Mouse (Mus musculus) limb, embryonic 10.5 days (tissue): ENCODE measurements around the gene Cmtm6. TPM values are rescaled to one million over a fixed set of nuclear protein-coding genes. Genes with fewer than 3 reads are reported as not detected.
A peak's percentile ranks its signal among the peaks of the same experiment; 100 is the strongest.
"Not testable (repeated sequence)": the region's sequence is repeated elsewhere in the genome, so short reads cannot be mapped to it uniquely, and the experiment has no call there.

Source experiments
- DNase-seq: peaks from one replicate; pipeline ENCODE4 v3.0.0-alpha.2; 2017; ENCODE audit warnings: low spot score
- H3K27ac ChIP-seq: fragments of 300-500 bp; sonication (generic); 2 replicates; pipeline ENCODE4 v1.5.1; 2016; ENCODE audit warnings: mild to moderate bottlenecking
- H3K27me3 ChIP-seq: fragments of 300-500 bp; sonication (generic); 2 replicates; pipeline ENCODE4 v1.6.1; 2016; ENCODE audit warnings: low read depth, mild to moderate bottlenecking; ENCODE audit not compliant: poor library complexity, severe bottlenecking
- H3K36me3 ChIP-seq: fragments of 300-500 bp; sonication (generic); 2 replicates; pipeline ENCODE4 v1.6.1; 2016; ENCODE audit warnings: mild to moderate bottlenecking, moderate library complexity
- H3K4me1 ChIP-seq: fragments of 300-500 bp; sonication (generic); 2 replicates; pipeline ENCODE4 v1.6.1; 2016
- H3K4me3 ChIP-seq: fragments of 300-500 bp; sonication (generic); 2 replicates; pipeline ENCODE4 v1.5.1; 2016; ENCODE audit warnings: mild to moderate bottlenecking, moderate library complexity
- H3K9me3 ChIP-seq: fragments of 300-500 bp; sonication (generic); replicated peaks from 2 replicates; pipeline ENCODE4 v1.6.1; 2016; ENCODE audit warnings: mild to moderate bottlenecking
- WGBS: fragments of 180-500 bp; shearing (Covaris S2); methylation state at CpG from one replicate; pipeline ENCODE4 v1.1.7; 2016; 5-methylcytosine and 5-hydroxymethylcytosine counted together
- polyA plus RNA-seq: library from polyadenylated mRNA; unstranded; fragments of >200 nt; fragmentation: Nextera tagmentation; extraction: Ambion mirVana; gene quantifications from 2 replicates; pipeline ENCODE4 v1.2.1, GENCODE M21; 2016

The Cmtm6 gene
- polyA plus RNA-seq = 28.9 and 29.4 TPM in 2 replicates

- WGBS = under 1% methylated on average over 53 of the region's 53 CpGs
- no peaks in the 10 kb centered on the region for H3K36me3 ChIP-seq
- peak; percentile 99 for DNase-seq
- H3K4me3 ChIP-seq = peak within 1 kb of the TSS; percentile 87
- peaks cover 15% of the 10 kb centered on the region for H3K4me1 ChIP-seq
- H3K9me3 ChIP-seq = no peaks in the 10 kb centered on the region
- H3K27me3 ChIP-seq = no peaks in the 10 kb centered on the region
- peak within 1 kb of the TSS; percentile 90 for H3K27ac ChIP-seq
These were observed at the start of gene Cmtm6 for GRCm38 (mm10) chr9:114731011-114731755. Gene Cmtm6, plus strand, starts transcription at chr9:114731116.

GRCm38 (mm10) chr9:114682193-114682592 lies 48.7 kb upstream of the Cmtm6 start:
- Histone ChIP-seq H3K27ac (no peak overlapping the region), H3K4me3 (no peak overlapping the region), H3K27me3 (no peaks in the 10 kb centered on the region), H3K9me3 (no peaks in the 10 kb centered on the region), H3K4me1 (no peaks in the 10 kb centered on the region), H3K36me3 (no peaks in the 10 kb centered on the region)
- WGBS = 81% methylated on average over 4 of the region's 4 CpGs
- no peak for DNase-seq

GRCm38 (mm10) chr9:114686245-114686644 lies 44.7 kb upstream of the Cmtm6 start:
- Histone ChIP-seq H3K4me3 (no peak overlapping the region), H3K9me3 (no peaks in the 10 kb centered on the region), H3K27ac (no peak overlapping the region), H3K27me3 (no peaks in the 10 kb centered on the region), H3K36me3 (peaks cover 6% of the 10 kb centered on the region), H3K4me1 (peaks cover 22% of the 10 kb centered on the region)
- 92% methylated on average over 7 of the region's 7 CpGs for WGBS
- DNase-seq = no peak

GRCm38 (mm10) chr9:114687639-114688038 lies 43.3 kb upstream of the Cmtm6 start:
- H3K4me3 ChIP-seq = peak overlapping the region; percentile 99
- H3K27ac ChIP-seq = 0 out of 2 replicates have a peak overlapping the region, but pooled peaks have one; percentile 95
- H3K4me1 ChIP-seq = peaks cover 22% of the 10 kb centered on the region
- 84% methylated on average over 13 of the region's 13 CpGs for WGBS
- no peaks in the 10 kb centered on the region for H3K27me3 ChIP-seq
- DNase-seq = no peak
- no peaks in the 10 kb centered on the region for H3K9me3 ChIP-seq
- H3K36me3 ChIP-seq = peaks cover 18% of the 10 kb centered on the region

- peak; percentile 99 for DNase-seq
- peaks cover 22% of the 10 kb centered on the region for H3K4me1 ChIP-seq
- peak within 1 kb of the TSS; percentile 99 for H3K4me3 ChIP-seq
- peak within 1 kb of the TSS; percentile 95 for H3K27ac ChIP-seq
- under 1% methylated on average over 53 of the region's 57 CpGs for whole genome bisulfite sequencing
- no peaks in the 10 kb centered on the region for H3K9me3 ChIP-seq
- no peaks in the 10 kb centered on the region for H3K27me3 ChIP-seq
- H3K36me3 ChIP-seq = peaks cover 25% of the 10 kb centered on the region
These were observed 42.5 kb upstream of the Cmtm6 start, which contains the start of gene Dync1li1 for GRCm38 (mm10) chr9:114688252-114688952. Gene Dync1li1, plus strand, starts transcription at chr9:114688790.

- H3K36me3 ChIP-seq = peaks cover 31% of the 10 kb centered on the region
- peaks cover 22% of the 10 kb centered on the region for H3K4me1 ChIP-seq
- WGBS = under 1% methylated on average over 50 of the region's 50 CpGs
- DNase-seq = peak; percentile 77
- H3K27me3 ChIP-seq = no peaks in the 10 kb centered on the region
- H3K27ac ChIP-seq = peak overlapping the region; percentile 95
- no peaks in the 10 kb centered on the region for H3K9me3 ChIP-seq
- peak overlapping the region; percentile 99 for H3K4me3 ChIP-seq
These were observed 41.9 kb upstream of the Cmtm6 start for GRCm38 (mm10) chr9:114688953-114689407.

- Histone ChIP-seq H3K4me3 (peak overlapping the region; percentile 99), H3K4me1 (peaks cover 22% of the 10 kb centered on the region), H3K27me3 (no peaks in the 10 kb centered on the region), H3K9me3 (no peaks in the 10 kb centered on the region), H3K27ac (no peak overlapping the region), H3K36me3 (peaks cover 43% of the 10 kb centered on the region)
- no peak for DNase-seq
- WGBS = 15% methylated on average over 10 of the region's 10 CpGs
These were observed 40.8 kb upstream of the Cmtm6 start for GRCm38 (mm10) chr9:114690119-114690601.

GRCm38 (mm10) chr9:114691112-114691511 lies 39.8 kb upstream of the Cmtm6 start:
- H3K4me3 ChIP-seq = no peak overlapping the region
- H3K9me3 ChIP-seq = no peaks in the 10 kb centered on the region
- H3K27ac ChIP-seq = no peak overlapping the region
- no peak for DNase-seq
- peaks cover 22% of the 10 kb centered on the region for H3K4me1 ChIP-seq
- peaks cover 45% of the 10 kb centered on the region for H3K36me3 ChIP-seq
- no peaks in the 10 kb centered on the region for H3K27me3 ChIP-seq

- peaks cover 62% of the 10 kb centered on the region for H3K36me3 ChIP-seq
- 97% methylated on average over 8 of the region's 8 CpGs for WGBS
These were observed 35.3 kb upstream of the Cmtm6 start for GRCm38 (mm10) chr9:114695662-114696061.

GRCm38 (mm10) chr9:114697072-114697471 lies 33.8 kb upstream of the Cmtm6 start:
- Histone ChIP-seq H3K27me3 (no peaks in the 10 kb centered on the region), H3K36me3 (peaks cover 59% of the 10 kb centered on the region), H3K4me3 (no peak overlapping the region), H3K9me3 (no peaks in the 10 kb centered on the region), H3K4me1 (no peaks in the 10 kb centered on the region), H3K27ac (no peak overlapping the region)
- DNase-seq = no peak
- WGBS = 92% methylated on average over 4 of the region's 4 CpGs

More at GRCm38 (mm10) chr9:114695662-114696061, 35.3 kb upstream of the Cmtm6 start:
- H3K4me1 ChIP-seq, H3K9me3 ChIP-seq, H3K27ac ChIP-seq, H3K4me3 ChIP-seq, DNase-seq, H3K27me3 ChIP-seq: not testable (repeated sequence)

GRCm38 (mm10) chr9:114697926-114698325 lies 33.0 kb upstream of the Cmtm6 start:
- H3K4me1 ChIP-seq = no peaks in the 10 kb centered on the region
- no peak overlapping the region for H3K27ac ChIP-seq
- H3K4me3 ChIP-seq = no peak overlapping the region
- H3K27me3 ChIP-seq = no peaks in the 10 kb centered on the region
- no peak for DNase-seq
- 92% methylated on average over 5 of the region's 5 CpGs for WGBS
- peaks cover 51% of the 10 kb centered on the region for H3K36me3 ChIP-seq
- no peaks in the 10 kb centered on the region for H3K9me3 ChIP-seq

- no peak for DNase-seq
- no peaks in the 10 kb centered on the region for H3K27me3 ChIP-seq
- no peaks in the 10 kb centered on the region for H3K9me3 ChIP-seq
- 77% methylated on average over 6 of the region's 6 CpGs for WGBS
- H3K4me1 ChIP-seq = no peaks in the 10 kb centered on the region
- no peak overlapping the region for H3K4me3 ChIP-seq
- H3K36me3 ChIP-seq = peaks cover 41% of the 10 kb centered on the region
- H3K27ac ChIP-seq = no peak overlapping the region
These were observed 31.7 kb upstream of the Cmtm6 start for GRCm38 (mm10) chr9:114699262-114699661.
